Mouse (Mus musculus): ENCODE measurements around the gene Sec1. TPM values are rescaled to one million over a fixed set of nuclear protein-coding genes. Genes with fewer than 3 reads are reported as not detected.

The Sec1 gene
- polyA plus RNA-seq, 1 experiment from 2014 or later: 0.68 TPM

DNA sequence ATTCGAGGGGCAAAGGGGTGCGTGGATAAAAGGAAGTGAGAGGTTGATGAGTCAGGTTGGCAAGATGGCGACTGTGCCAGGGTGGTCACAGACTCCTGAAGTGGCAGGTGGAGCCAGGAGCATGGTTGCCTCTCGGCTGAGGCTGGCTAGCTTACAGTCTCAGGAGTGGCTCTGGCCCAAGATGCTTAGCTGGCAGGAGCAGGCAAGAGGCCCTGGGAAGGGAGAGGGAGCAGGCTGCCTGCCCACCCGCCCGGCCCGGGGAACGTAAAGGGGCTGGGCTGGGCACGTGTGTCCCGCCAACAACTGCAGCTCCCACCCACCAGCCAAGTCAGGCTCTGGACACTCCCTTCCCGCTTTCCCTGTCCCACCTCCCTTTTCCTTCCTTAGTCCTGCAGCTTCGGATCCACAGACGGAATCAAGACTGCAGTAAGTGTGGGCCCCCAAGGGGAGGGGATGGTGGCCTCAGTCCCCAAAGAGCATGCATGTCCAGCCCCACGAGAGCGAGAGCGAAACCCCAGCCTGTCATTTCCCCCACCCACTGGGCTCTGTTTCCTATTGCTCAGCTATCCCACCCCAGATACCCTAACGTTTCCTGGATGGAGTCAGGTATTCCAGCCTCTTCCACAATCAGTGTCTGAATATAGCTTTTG lies 52.7 kb downstream of the Sec1 start:
- no peak overlapping the region for H3K4me2 ChIP-seq
- H3K4me3 ChIP-seq (replicated peaks): no peak overlapping the region
- H3K4me1 ChIP-seq: peaks cover 32% of the 10 kb centered on the region
- 0 out of 2 replicates have a peak overlapping the region, but pooled peaks have one; percentile 27 for H3K27ac ChIP-seq
- 74% methylated on average over 12 of the region's 17 CpGs for WGBS
- H3K36me3 ChIP-seq (replicated peaks): peaks cover 4% of the 10 kb centered on the region; the same call in 1 of the 2 replicates
- H3K9me3 ChIP-seq: no peaks in the 10 kb centered on the region
- no peak for ATAC-seq (ENCODE audit: low FRiP score)
- no peak overlapping the region for H3K9ac ChIP-seq
- peaks cover 17% of the 10 kb centered on the region for H3K27me3 ChIP-seq

GRCm38 (mm10) chr7:45640191-45640957 lies 53.8 kb downstream of the Sec1 start:
- Histone ChIP-seq H3K4me2 (no peak overlapping the region), H3K4me3 (replicated peaks) (no peak overlapping the region), H3K9me3 (no peaks in the 10 kb centered on the region), H3K27ac (no peak overlapping the region), H3K4me1 (peaks cover 32% of the 10 kb centered on the region), H3K9ac (no peak overlapping the region), H3K27me3 (peaks cover 17% of the 10 kb centered on the region), H3K36me3 (replicated peaks) (peaks cover 10% of the 10 kb centered on the region; the same call in 1 of the 2 replicates)
- ATAC-seq (ENCODE audit: low FRiP score): no peak
- 75% methylated on average over 19 of the region's 19 CpGs for WGBS

GRCm38 (mm10) chr7:45639561-45640027 lies 54.6 kb downstream of the Sec1 start, which contains the start of gene Mamstr:
TSS of gene Mamstr (plus strand) at chr7:45639977.
- no peaks in the 10 kb centered on the region for H3K9me3 ChIP-seq
- H3K4me1 ChIP-seq: peaks cover 28% of the 10 kb centered on the region
- WGBS: 18% methylated on average over 19 of the region's 19 CpGs
- no peak within 1 kb of the TSS for H3K9ac ChIP-seq
- H3K4me2 ChIP-seq: peak within 1 kb of the TSS; percentile 51; the same call in 1 of the 2 replicates
- peaks cover 10% of the 10 kb centered on the region; the same call in 1 of the 2 replicates for H3K36me3 ChIP-seq (replicated peaks)
- H3K27me3 ChIP-seq: peaks cover 13% of the 10 kb centered on the region; the same call in 1 of the 2 replicates
- no peak for ATAC-seq (ENCODE audit: low FRiP score)
- no peak within 1 kb of the TSS for H3K27ac ChIP-seq
- H3K4me3 ChIP-seq (replicated peaks): no peak within 1 kb of the TSS

DNA sequence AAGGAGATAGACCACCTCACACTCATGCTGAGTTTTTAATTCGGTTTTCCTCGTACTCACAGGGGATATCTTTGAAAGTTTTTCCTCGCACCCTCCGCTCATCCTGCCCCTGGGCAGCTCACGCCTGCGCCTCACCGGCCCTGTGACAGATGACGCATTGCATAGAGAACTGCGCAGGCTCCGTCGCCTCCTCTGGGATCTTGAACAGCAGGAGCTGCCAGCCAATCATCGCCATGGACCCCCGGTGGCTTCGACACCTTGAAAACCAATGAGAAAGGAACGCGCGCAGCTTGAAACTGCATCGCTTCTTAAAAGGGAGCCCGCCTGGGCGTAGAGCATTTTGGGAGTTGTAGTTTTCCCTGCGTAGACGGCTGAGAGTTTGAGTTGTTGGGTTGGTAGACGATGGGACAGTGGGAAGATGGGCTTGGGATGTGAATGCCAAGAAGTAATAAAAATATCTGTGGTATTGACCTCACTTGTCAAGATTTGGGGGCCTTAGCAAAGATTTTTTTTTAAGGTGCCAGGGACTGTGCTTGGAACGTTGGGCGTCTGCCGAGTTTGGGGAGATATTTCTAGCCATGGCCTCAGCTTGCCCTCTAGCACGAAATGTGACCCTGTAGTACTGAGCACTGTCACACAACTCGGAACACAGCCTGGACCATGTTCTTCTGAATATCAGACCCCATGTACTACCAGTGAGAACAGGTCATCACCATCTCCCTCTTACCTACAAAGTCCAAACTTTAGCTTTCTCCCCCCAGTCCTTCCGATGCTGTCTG lies 55.4 kb downstream of the Sec1 start:
- Histone ChIP-seq H3K36me3 (replicated peaks) (peaks cover 10% of the 10 kb centered on the region; the same call in 1 of the 2 replicates), H3K4me1 (peaks cover 20% of the 10 kb centered on the region), H3K9ac (peak overlapping the region; percentile 47; the same call in 1 of the 2 replicates), H3K4me3 (replicated peaks) (peak overlapping the region; percentile 27), H3K27ac (0 out of 2 replicates have a peak overlapping the region, but pooled peaks have one; percentile 5), H3K27me3 (peaks cover 13% of the 10 kb centered on the region; the same call in 1 of the 2 replicates), H3K4me2 (peak overlapping the region; percentile 51), H3K9me3 (no peaks in the 10 kb centered on the region)
- WGBS: 16% methylated on average over 29 of the region's 29 CpGs
- peak; percentile 91 for ATAC-seq (ENCODE audit: low FRiP score)

DNA sequence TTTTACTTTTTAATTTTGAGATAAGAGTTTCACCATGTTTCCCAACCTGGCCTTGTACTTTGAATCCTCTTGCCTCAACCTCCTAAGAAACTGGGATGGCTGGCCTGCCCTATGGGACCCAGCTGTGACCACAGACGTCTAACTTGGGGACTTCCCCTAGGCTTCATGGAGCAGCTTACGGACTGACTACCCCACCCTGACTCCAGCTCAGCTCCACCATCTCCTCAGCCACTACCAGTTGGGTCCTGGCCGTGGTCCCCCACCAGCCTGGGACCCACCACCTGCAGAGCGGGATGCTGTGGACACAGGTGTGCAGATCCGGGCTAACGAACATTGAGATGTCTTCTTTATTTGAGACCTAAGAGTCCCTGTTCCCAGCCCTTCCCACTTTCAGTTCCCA lies 56.5 kb downstream of the Sec1 start:
- ATAC-seq (ENCODE audit: low FRiP score): no peak
- H3K4me3 ChIP-seq (replicated peaks): no peak overlapping the region
- H3K9ac ChIP-seq: no peak overlapping the region
- H3K27ac ChIP-seq: no peak overlapping the region
- H3K4me1 ChIP-seq: peaks cover 13% of the 10 kb centered on the region
- WGBS: 92% methylated on average over 6 of the region's 6 CpGs
- H3K27me3 ChIP-seq: peaks cover 24% of the 10 kb centered on the region
- no peaks in the 10 kb centered on the region for H3K9me3 ChIP-seq
- peaks cover 10% of the 10 kb centered on the region; the same call in 1 of the 2 replicates for H3K36me3 ChIP-seq (replicated peaks)
- 0 out of 2 replicates have a peak overlapping the region, but pooled peaks have one; percentile 1 for H3K4me2 ChIP-seq

GRCm38 (mm10) chr7:45635711-45636688 lies 58.2 kb downstream of the Sec1 start:
- no peak for ATAC-seq (ENCODE audit: low FRiP score)
- Histone ChIP-seq H3K4me1 (peaks cover 7% of the 10 kb centered on the region), H3K4me2 (no peak overlapping the region), H3K27me3 (peaks cover 41% of the 10 kb centered on the region), H3K4me3 (replicated peaks) (no peak overlapping the region), H3K9ac (no peak overlapping the region), H3K9me3 (no peaks in the 10 kb centered on the region), H3K36me3 (replicated peaks) (peaks cover 10% of the 10 kb centered on the region; the same call in 1 of the 2 replicates), H3K27ac (no peak overlapping the region)
- 88% methylated on average over 15 of the region's 15 CpGs for WGBS

GRCm38 (mm10) chr7:45634946-45635681 lies 59.1 kb downstream of the Sec1 start:
- Histone ChIP-seq H3K9me3 (no peaks in the 10 kb centered on the region), H3K27me3 (peaks cover 41% of the 10 kb centered on the region), H3K4me3 (replicated peaks) (no peak overlapping the region), H3K4me2 (no peak overlapping the region), H3K27ac (no peak overlapping the region), H3K36me3 (replicated peaks) (peaks cover 10% of the 10 kb centered on the region; the same call in 1 of the 2 replicates), H3K4me1 (peaks cover 7% of the 10 kb centered on the region), H3K9ac (no peak overlapping the region)
- ATAC-seq (ENCODE audit: low FRiP score): no peak
- 91% methylated on average over 11 of the region's 11 CpGs for WGBS

DNA sequence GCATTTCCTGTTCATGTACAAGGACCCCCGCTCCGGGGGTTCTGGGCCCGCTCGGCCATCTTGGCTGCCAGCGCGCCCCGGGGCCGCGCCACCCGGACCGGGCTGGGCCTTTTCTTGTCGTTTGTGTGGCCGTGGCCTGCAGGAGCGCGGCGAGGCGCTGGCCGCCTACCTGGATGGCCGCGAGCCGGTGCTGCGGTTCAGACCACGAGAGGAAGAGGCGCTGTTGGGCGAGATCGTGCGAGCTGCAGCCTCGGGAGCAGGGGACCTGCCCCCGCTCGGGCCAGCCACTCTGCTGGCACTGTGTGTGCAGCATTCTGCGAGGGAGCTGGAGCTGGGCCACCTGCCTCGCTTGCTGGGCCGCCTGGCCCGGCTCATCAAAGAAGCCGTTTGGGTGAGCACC lies 61.7 kb downstream of the Sec1 start:
- H3K27me3 ChIP-seq: peaks cover 60% of the 10 kb centered on the region

GRCm38 (mm10) chr7:45630064-45630907 lies 63.9 kb downstream of the Sec1 start:
- H3K9me3 ChIP-seq: no peaks in the 10 kb centered on the region
- no peak for ATAC-seq (ENCODE audit: low FRiP score)
- H3K4me3 ChIP-seq (replicated peaks): no peak overlapping the region
- H3K4me1 ChIP-seq: peaks cover 17% of the 10 kb centered on the region
- peaks cover 79% of the 10 kb centered on the region for H3K27me3 ChIP-seq
- WGBS: 74% methylated on average over 23 of the region's 23 CpGs
- H3K4me2 ChIP-seq: no peak overlapping the region
- H3K36me3 ChIP-seq (replicated peaks): no peaks in the 10 kb centered on the region
- no peak overlapping the region for H3K9ac ChIP-seq
- no peak overlapping the region for H3K27ac ChIP-seq

More for the DNA sequence above, 61.7 kb downstream of the Sec1 start:
- no peak for ATAC-seq (ENCODE audit: low FRiP score)
- Histone ChIP-seq H3K9me3 (no peaks in the 10 kb centered on the region), H3K4me2 (peak overlapping the region; percentile 47), H3K4me1 (peaks cover 15% of the 10 kb centered on the region), H3K4me3 (replicated peaks) (peak overlapping the region; percentile 27), H3K27ac (no peak overlapping the region), H3K9ac (peak overlapping the region; percentile 48; the same call in 1 of the 2 replicates), H3K36me3 (replicated peaks) (peaks cover 10% of the 10 kb centered on the region; the same call in 1 of the 2 replicates)
- WGBS: 21% methylated on average over 35 of the region's 35 CpGs
